Mouse (Mus musculus): ENCODE measurements around the gene Frmd5. TPM values are rescaled to one million over a fixed set of nuclear protein-coding genes. Genes with fewer than 3 reads are reported as not detected.

Gene Frmd5
- polyA plus RNA-seq, 1 experiment from 2014 or later, result 3.1 TPM

GRCm38 (mm10) chr2:121658123-121658767 lies 148.6 kb downstream of the Frmd5 start:
- H3K9ac ChIP-seq, result no peak overlapping the region
- H3K9me3 ChIP-seq, result no peaks in the 10 kb centered on the region
- WGBS, result 71% methylated on average over 5 of the region's 5 CpGs
- H3K36me3 ChIP-seq, result no peaks in the 10 kb centered on the region
- no peak for ATAC-seq (ENCODE audit: insufficient number of reproducible peaks, insufficient read depth, low FRiP score, low TSS enrichment, low read depth)
- no peaks in the 10 kb centered on the region for H3K27me3 ChIP-seq
- peaks cover 13% of the 10 kb centered on the region; the same call in 1 of the 2 replicates for H3K4me1 ChIP-seq
- no peak overlapping the region for H3K4me3 ChIP-seq
- H3K4me2 ChIP-seq, result no peak overlapping the region
- H3K27ac ChIP-seq, result no peak overlapping the region

- Histone ChIP-seq H3K9me3 (no peaks in the 10 kb centered on the region), H3K27me3 (no peaks in the 10 kb centered on the region), H3K27ac (no peak overlapping the region), H3K4me3 (no peak overlapping the region), H3K4me1 (peaks cover 4% of the 10 kb centered on the region; the same call in 1 of the 2 replicates), H3K9ac (no peak overlapping the region), H3K4me2 (no peak overlapping the region), H3K36me3 (no peaks in the 10 kb centered on the region)
- 96% methylated on average over 6 of the region's 6 CpGs for WGBS
- no peak for ATAC-seq (ENCODE audit: insufficient number of reproducible peaks, insufficient read depth, low FRiP score, low TSS enrichment, low read depth)
These were observed 150.9 kb downstream of the Frmd5 start for GRCm38 (mm10) chr2:121655966-121656365.

DNA sequence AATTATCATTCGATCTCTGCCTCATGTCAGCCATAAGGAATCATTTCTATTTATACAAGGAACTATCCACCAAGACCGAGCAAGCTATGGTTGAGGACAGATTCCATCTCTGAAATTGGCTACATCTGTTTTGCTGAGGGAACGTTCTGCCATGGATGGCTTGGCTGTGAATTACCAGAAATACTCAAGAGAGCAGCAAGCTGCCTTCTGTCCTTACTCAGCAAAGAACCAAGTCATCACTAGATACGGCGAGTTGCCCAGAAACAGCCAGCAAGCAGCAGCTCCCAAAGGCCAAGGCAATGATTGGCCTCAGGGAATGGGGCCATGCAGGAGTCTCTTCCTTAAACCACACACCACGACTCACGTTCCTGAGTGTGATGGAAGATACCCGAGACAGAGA lies 151.8 kb downstream of the Frmd5 start:
- no peak overlapping the region for H3K9ac ChIP-seq
- no peak for ATAC-seq (ENCODE audit: insufficient number of reproducible peaks, insufficient read depth, low FRiP score, low TSS enrichment, low read depth)
- H3K9me3 ChIP-seq, result no peaks in the 10 kb centered on the region
- H3K36me3 ChIP-seq, result no peaks in the 10 kb centered on the region
- 44% methylated on average over 8 of the region's 8 CpGs for WGBS
- H3K4me3 ChIP-seq, result no peak overlapping the region
- no peak overlapping the region for H3K4me2 ChIP-seq
- H3K27ac ChIP-seq, result no peak overlapping the region
- peaks cover 4% of the 10 kb centered on the region; the same call in 1 of the 2 replicates for H3K4me1 ChIP-seq
- H3K27me3 ChIP-seq, result no peaks in the 10 kb centered on the region

DNA sequence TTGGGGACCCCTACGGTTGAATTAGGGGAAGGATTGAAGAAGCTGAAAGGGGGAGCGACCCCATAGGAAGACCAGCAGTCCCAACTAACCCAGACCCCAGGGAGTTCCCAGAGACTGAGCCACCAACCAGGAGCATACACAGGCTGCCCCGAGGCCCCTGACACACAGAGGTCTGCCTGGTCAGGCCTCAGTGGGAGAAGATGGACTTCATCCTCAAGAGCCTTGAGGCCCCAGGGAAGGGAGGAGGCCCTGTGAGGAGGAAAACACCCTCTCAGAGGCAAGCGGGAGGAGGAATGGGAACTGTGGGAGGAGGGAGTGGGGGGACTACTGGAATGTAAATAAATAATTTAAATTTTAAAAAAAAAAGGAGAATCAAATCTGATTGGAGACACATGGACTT lies 160.4 kb downstream of the Frmd5 start:
- no peak overlapping the region for H3K4me3 ChIP-seq
- H3K4me1 ChIP-seq, result no peaks in the 10 kb centered on the region
- no peak overlapping the region for H3K27ac ChIP-seq
- no peak overlapping the region for H3K9ac ChIP-seq
- no peak for ATAC-seq (ENCODE audit: insufficient number of reproducible peaks, insufficient read depth, low FRiP score, low TSS enrichment, low read depth)
- no peaks in the 10 kb centered on the region for H3K36me3 ChIP-seq
- H3K27me3 ChIP-seq, result no peaks in the 10 kb centered on the region
- no peaks in the 10 kb centered on the region for H3K9me3 ChIP-seq
- 64% methylated on average over 4 of the region's 4 CpGs for WGBS
- H3K4me2 ChIP-seq, result no peak overlapping the region

GRCm38 (mm10) chr2:121642934-121643333 lies 164.0 kb downstream of the Frmd5 start:
- 52% methylated on average over 6 of the region's 6 CpGs for WGBS
- Histone ChIP-seq H3K4me1 (0 out of 2 replicates have a peak, but pooled peaks cover 2% of the 10 kb centered on the region), H3K27me3 (no peaks in the 10 kb centered on the region), H3K4me3 (no peak overlapping the region), H3K27ac (no peak overlapping the region), H3K9ac (no peak overlapping the region), H3K9me3 (no peaks in the 10 kb centered on the region), H3K4me2 (no peak overlapping the region), H3K36me3 (no peaks in the 10 kb centered on the region)
- no peak for ATAC-seq (ENCODE audit: insufficient number of reproducible peaks, insufficient read depth, low FRiP score, low TSS enrichment, low read depth)

- 54% methylated on average over 4 of the region's 4 CpGs for WGBS
- Histone ChIP-seq H3K36me3 (no peaks in the 10 kb centered on the region), H3K27me3 (no peaks in the 10 kb centered on the region), H3K9me3 (no peaks in the 10 kb centered on the region), H3K27ac (no peak overlapping the region), H3K4me3 (no peak overlapping the region), H3K4me1 (peaks cover 19% of the 10 kb centered on the region), H3K4me2 (no peak overlapping the region), H3K9ac (no peak overlapping the region)
- no peak for ATAC-seq (ENCODE audit: insufficient number of reproducible peaks, insufficient read depth, low FRiP score, low TSS enrichment, low read depth)
These were observed 174.8 kb downstream of the Frmd5 start for GRCm38 (mm10) chr2:121632091-121632490.

GRCm38 (mm10) chr2:121630286-121630685 lies 176.6 kb downstream of the Frmd5 start:
- Histone ChIP-seq H3K27ac (no peak overlapping the region), H3K4me2 (no peak overlapping the region), H3K4me1 (peaks cover 19% of the 10 kb centered on the region), H3K4me3 (no peak overlapping the region), H3K9ac (no peak overlapping the region), H3K27me3 (no peaks in the 10 kb centered on the region), H3K9me3 (no peaks in the 10 kb centered on the region), H3K36me3 (no peaks in the 10 kb centered on the region)
- ATAC-seq (ENCODE audit: insufficient number of reproducible peaks, insufficient read depth, low FRiP score, low TSS enrichment, low read depth), result no peak
- WGBS, result 62% methylated on average over 5 of the region's 5 CpGs

- no peak overlapping the region for H3K27ac ChIP-seq
- no peaks in the 10 kb centered on the region for H3K36me3 ChIP-seq
- WGBS, result 69% methylated on average over 10 of the region's 10 CpGs
- H3K9ac ChIP-seq, result no peak overlapping the region
- no peak for ATAC-seq (ENCODE audit: insufficient number of reproducible peaks, insufficient read depth, low FRiP score, low TSS enrichment, low read depth)
- H3K9me3 ChIP-seq, result no peaks in the 10 kb centered on the region
- peaks cover 3% of the 10 kb centered on the region; the same call in 1 of the 2 replicates for H3K4me1 ChIP-seq
- no peak overlapping the region for H3K4me2 ChIP-seq
- H3K4me3 ChIP-seq, result no peak overlapping the region
- no peaks in the 10 kb centered on the region for H3K27me3 ChIP-seq
These were observed 178.6 kb downstream of the Frmd5 start for GRCm38 (mm10) chr2:121628290-121628689.

GRCm38 (mm10) chr2:121625901-121626300 lies 181.0 kb downstream of the Frmd5 start:
- WGBS, result 89% methylated on average over 3 of the region's 3 CpGs
- ATAC-seq (ENCODE audit: insufficient number of reproducible peaks, insufficient read depth, low FRiP score, low TSS enrichment, low read depth), result no peak
- peaks cover 10% of the 10 kb centered on the region for H3K4me1 ChIP-seq
- H3K4me2 ChIP-seq, result no peak overlapping the region
- H3K9ac ChIP-seq, result no peak overlapping the region
- no peaks in the 10 kb centered on the region for H3K9me3 ChIP-seq
- no peaks in the 10 kb centered on the region for H3K27me3 ChIP-seq
- no peak overlapping the region for H3K27ac ChIP-seq
- no peak overlapping the region for H3K4me3 ChIP-seq
- no peaks in the 10 kb centered on the region for H3K36me3 ChIP-seq

DNA sequence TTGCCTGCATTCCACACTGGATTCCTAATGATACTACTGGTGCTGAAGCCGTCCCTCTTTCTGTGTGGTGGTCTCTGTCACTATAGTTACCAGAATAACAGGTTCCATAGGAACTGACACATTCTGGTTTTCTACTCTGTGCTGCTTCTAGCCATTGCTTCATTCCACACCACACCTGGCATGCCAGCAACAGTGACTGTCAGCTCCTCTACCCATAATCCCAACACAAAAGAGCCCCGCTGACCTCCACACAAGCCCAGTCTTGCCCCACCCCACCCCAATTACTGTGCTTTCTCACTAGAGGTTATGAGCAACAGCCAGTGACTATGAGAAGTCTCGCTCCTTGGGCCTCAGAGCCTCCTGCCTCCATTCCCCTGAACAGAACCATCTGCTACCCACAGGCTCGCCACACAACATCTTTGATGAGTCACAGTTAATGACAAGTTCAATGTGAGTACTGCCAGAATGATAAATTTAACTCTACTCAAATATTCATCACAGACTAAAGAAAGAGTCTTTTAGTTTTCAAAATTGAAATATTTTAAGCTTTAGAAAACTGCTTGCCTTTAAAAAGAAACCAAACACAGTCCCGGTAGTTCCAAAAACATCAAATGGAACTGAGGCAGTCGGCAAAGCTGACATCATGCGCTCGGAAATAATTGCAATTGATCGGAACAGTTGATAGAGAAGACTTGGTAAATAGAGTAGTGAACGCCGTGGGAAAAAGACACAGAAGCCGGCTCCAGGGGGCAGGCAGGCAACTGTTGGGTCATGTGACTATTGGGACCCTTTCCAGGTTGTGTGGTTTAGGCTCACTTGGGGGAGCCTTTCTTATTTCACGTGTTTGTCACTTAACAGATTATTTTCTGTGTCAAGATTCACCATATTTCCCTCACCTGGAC lies 185.4 kb downstream of the Frmd5 start:
- Histone ChIP-seq H3K9me3 (no peaks in the 10 kb centered on the region), H3K27ac (no peak overlapping the region), H3K4me2 (0 out of 2 replicates have a peak overlapping the region, but pooled peaks have one; percentile 14), H3K4me1 (peaks cover 12% of the 10 kb centered on the region), H3K4me3 (no peak overlapping the region), H3K36me3 (no peaks in the 10 kb centered on the region), H3K27me3 (no peaks in the 10 kb centered on the region), H3K9ac (no peak overlapping the region)
- 38% methylated on average over 13 of the region's 13 CpGs for WGBS
- ATAC-seq (ENCODE audit: insufficient number of reproducible peaks, insufficient read depth, low FRiP score, low TSS enrichment, low read depth), result peak; percentile 43; the same call in 1 of the 2 replicates

DNA sequence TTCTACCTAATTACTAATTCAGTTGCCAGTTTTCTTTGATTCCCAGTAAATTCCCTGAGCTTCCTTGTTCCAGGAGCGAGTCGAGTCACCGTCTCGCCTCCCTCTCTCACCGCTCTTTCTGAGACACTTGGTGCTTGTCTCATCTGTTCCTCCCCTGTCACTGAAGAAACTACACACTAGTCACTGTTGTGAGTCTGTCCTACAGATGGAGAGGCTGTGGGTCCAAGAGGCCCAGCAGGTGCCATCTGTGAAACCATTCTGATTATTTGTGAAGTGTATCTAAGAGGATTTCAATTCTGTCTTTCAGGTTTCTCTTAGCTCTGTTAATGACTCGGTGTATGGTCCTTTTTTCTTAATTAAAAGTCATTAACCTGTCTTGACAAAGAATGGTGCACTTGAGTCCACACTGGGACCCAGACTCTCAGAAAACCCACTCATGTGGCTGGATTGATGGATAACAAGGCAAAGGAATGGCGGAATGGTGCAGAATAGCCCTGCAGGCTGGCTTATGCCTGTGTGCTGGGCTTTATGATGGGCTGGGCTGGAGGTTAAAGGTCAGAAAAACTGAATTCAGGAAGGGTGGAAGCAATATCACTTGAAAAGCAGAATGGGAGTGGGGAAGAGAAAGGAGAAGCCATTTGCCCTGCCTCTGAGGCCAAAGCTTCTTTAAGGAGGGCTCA lies 186.2 kb downstream of the Frmd5 start:
- WGBS, result 80% methylated on average over 7 of the region's 7 CpGs
- H3K4me2 ChIP-seq, result no peak overlapping the region
- no peak for ATAC-seq (ENCODE audit: insufficient number of reproducible peaks, insufficient read depth, low FRiP score, low TSS enrichment, low read depth)
- H3K36me3 ChIP-seq, result no peaks in the 10 kb centered on the region
- peaks cover 12% of the 10 kb centered on the region for H3K4me1 ChIP-seq
- H3K4me3 ChIP-seq, result no peak overlapping the region
- no peak overlapping the region for H3K27ac ChIP-seq
- H3K27me3 ChIP-seq, result no peaks in the 10 kb centered on the region
- no peaks in the 10 kb centered on the region for H3K9me3 ChIP-seq
- H3K9ac ChIP-seq, result no peak overlapping the region
